Mouse (Mus musculus) cerebellum, adult 9-10 months (tissue): Measurements from ENCODE around the gene Vtcn1.

Source experiments
- DNase-seq: peaks from one replicate; pipeline ENCODE4 v3.0.0; 2022

Vtcn1 gene

GRCm38 (mm10) chr3:100857139-100857538 is 31.9 kb downstream of the Vtcn1 start:
- no peak for DNase-seq

- no peak for DNase-seq
These were observed 33.2 kb downstream of the Vtcn1 start for GRCm38 (mm10) chr3:100858334-100859002.

GRCm38 (mm10) chr3:100861307-100862303 is 36.3 kb downstream of the Vtcn1 start:
- no peak for DNase-seq

GRCm38 (mm10) chr3:100866946-100867345 is 41.7 kb downstream of the Vtcn1 start:
- no peak for DNase-seq

- no peak for DNase-seq
These were observed 51.8 kb downstream of the Vtcn1 start for GRCm38 (mm10) chr3:100877057-100877456.

- no peak for DNase-seq
These were observed 56.1 kb downstream of the Vtcn1 start for GRCm38 (mm10) chr3:100881403-100881802.

- no peak for DNase-seq
These were observed 56.8 kb downstream of the Vtcn1 start for GRCm38 (mm10) chr3:100881843-100882634.

- no peak for DNase-seq
These were observed 64.0 kb downstream of the Vtcn1 start for GRCm38 (mm10) chr3:100889234-100889633.

GRCm38 (mm10) chr3:100890406-100890805 is 65.1 kb downstream of the Vtcn1 start:
- no peak for DNase-seq

- no peak for DNase-seq
These were observed 67.4 kb downstream of the Vtcn1 start for GRCm38 (mm10) chr3:100892383-100893335.

- no peak for DNase-seq
These were observed 70.2 kb downstream of the Vtcn1 start for GRCm38 (mm10) chr3:100895500-100895899.

GRCm38 (mm10) chr3:100906128-100906527 is 80.9 kb downstream of the Vtcn1 start:
- no peak for DNase-seq

GRCm38 (mm10) chr3:100906916-100907315 is 81.7 kb downstream of the Vtcn1 start:
- DNase-seq = peak; percentile 8

GRCm38 (mm10) chr3:100908594-100908993 is 83.3 kb downstream of the Vtcn1 start:
- no peak for DNase-seq

GRCm38 (mm10) chr3:100910621-100911020 is 85.4 kb downstream of the Vtcn1 start:
- DNase-seq = no peak

GRCm38 (mm10) chr3:100911026-100911425 is 85.8 kb downstream of the Vtcn1 start:
- DNase-seq = no peak

GRCm38 (mm10) chr3:100911498-100912213 is 86.4 kb downstream of the Vtcn1 start:
- no peak for DNase-seq

GRCm38 (mm10) chr3:100916844-100917243 is 91.6 kb downstream of the Vtcn1 start:
- peak; percentile 60 for DNase-seq

GRCm38 (mm10) chr3:100920611-100921140 is 95.4 kb downstream of the Vtcn1 start:
- peak; percentile 24 for DNase-seq

GRCm38 (mm10) chr3:100921825-100922505 is 96.7 kb downstream of the Vtcn1 start, which contains the start of gene Trim45:
TSS of gene Trim45 (plus strand) at chr3:100922202.
- DNase-seq = peak; percentile 100
